Mouse (Mus musculus): ENCODE data around the gene Shd. TPM values are rescaled to one million over a fixed set of nuclear protein-coding genes. Genes with fewer than 3 reads are reported as not detected.

The Shd gene
- total and polyA plus RNA-seq, 3 experiments, result 0.31 to 0.89 TPM; not detected in 1

GRCm38 (mm10) chr17:56023386-56023785 lies 53.1 kb downstream of the Shd start:
- Histone ChIP-seq H3K4me1 (ENCODE audit: control insufficient read depth in 1 of 2, insufficient read depth in 2 of 2, low read length in 2 of 2) (no peaks in the 10 kb centered on the region), H3K27me3 (ENCODE audit: control insufficient read depth in 1 of 2, insufficient read depth in 2 of 2, low read length in 2 of 2) (no peaks in the 10 kb centered on the region), H3K36me3 (ENCODE audit: control insufficient read depth in 1 of 2, insufficient read depth in 2 of 2, low read length in 2 of 2) (peaks cover 0 to 7% of the 10 kb centered on the region in 2 experiments; a peak in 1 of 4 replicates), H3K27ac (ENCODE audit: control insufficient read depth, low read depth, low read length) (no peak overlapping the region), H3K9me3 (replicated peaks; ENCODE audit: insufficient read depth, low read length) (no peaks in the 10 kb centered on the region), H3K4me3 (ENCODE audit: control insufficient read depth in 1 of 2, insufficient read depth in 1 of 2, low read depth in 2 of 2, low read length in 2 of 2) (no peak overlapping the region), H3K9ac (ENCODE audit: control insufficient read depth, low read depth, low read length, poor library complexity, severe bottlenecking) (no peak overlapping the region), H3K79me2 (ENCODE audit: control insufficient read depth, insufficient read depth, low read length, poor library complexity) (peaks cover 19% of the 10 kb centered on the region)
- no peak for TF ChIP-seq EP300 (IDR thresholded peaks at IDR 0.05; ENCODE audit: low read depth in 1 of 2, low read length in 2 of 2)
- no peak for TF ChIP-seq RAD21 (IDR thresholded peaks at IDR 0.05; ENCODE audit: low read depth, low read length)
- TF ChIP-seq ZNF384 (IDR thresholded peaks at IDR 0.05; ENCODE audit: low read depth, low read length), result no peak
- no peak for DNase-seq (ENCODE audit: low read depth, low spot score)

- Histone ChIP-seq H3K4me3 (ENCODE audit: control insufficient read depth in 1 of 2, insufficient read depth in 1 of 2, low read depth in 2 of 2, low read length in 2 of 2) (no peak overlapping the region), H3K36me3 (ENCODE audit: control insufficient read depth in 1 of 2, insufficient read depth in 2 of 2, low read length in 2 of 2) (peaks cover 0 to 12% of the 10 kb centered on the region in 2 experiments; a peak in 2 of 4 replicates), H3K9ac (ENCODE audit: control insufficient read depth, low read depth, low read length, poor library complexity, severe bottlenecking) (no peak overlapping the region), H3K27ac (ENCODE audit: control insufficient read depth, low read depth, low read length) (no peak overlapping the region), H3K79me2 (ENCODE audit: control insufficient read depth, insufficient read depth, low read length, poor library complexity) (peaks cover 30% of the 10 kb centered on the region), H3K27me3 (ENCODE audit: control insufficient read depth in 1 of 2, insufficient read depth in 2 of 2, low read length in 2 of 2) (no peaks in the 10 kb centered on the region), H3K4me1 (ENCODE audit: control insufficient read depth in 1 of 2, insufficient read depth in 2 of 2, low read length in 2 of 2) (no peaks in the 10 kb centered on the region), H3K9me3 (replicated peaks; ENCODE audit: insufficient read depth, low read length) (no peaks in the 10 kb centered on the region)
- DNase-seq (ENCODE audit: low read depth, low spot score), result no peak
- TF ChIP-seq TAL1 (IDR thresholded peaks at IDR 0.05; ENCODE audit: low read length) (no peak), E2F4 (IDR thresholded peaks at IDR 0.05; ENCODE audit: borderline replicate concordance, low read depth, low read length) (no peak)
These were observed 54.2 kb downstream of the Shd start for GRCm38 (mm10) chr17:56024476-56024875.

- Histone ChIP-seq H3K36me3 (ENCODE audit: control insufficient read depth in 1 of 2, insufficient read depth in 2 of 2, low read length in 2 of 2) (peaks cover 0 to 15% of the 10 kb centered on the region in 2 experiments; a peak in 2 of 4 replicates), H3K4me1 (ENCODE audit: control insufficient read depth in 1 of 2, insufficient read depth in 2 of 2, low read length in 2 of 2) (no peaks in the 10 kb centered on the region)
- TF ChIP-seq MYC (IDR thresholded peaks at IDR 0.05; ENCODE audit: low read depth, low read length), result no peak
- TF ChIP-seq POLR2AphosphoS5 (IDR thresholded peaks at IDR 0.05; ENCODE audit: borderline replicate concordance, low read depth, low read length), result no peak
- no peak for TF ChIP-seq TBP (IDR thresholded peaks at IDR 0.05; ENCODE audit: low read depth, low read length)
- TF ChIP-seq UBTF (IDR thresholded peaks at IDR 0.05; ENCODE audit: borderline replicate concordance, insufficient read depth, low read depth, low read length), result no peak
- no peak for TF ChIP-seq POLR2A (IDR thresholded peaks at IDR 0.05; ENCODE audit: control insufficient read depth in 1 of 2, insufficient read depth in 1 of 2, low read depth in 1 of 2, low read length in 2 of 2, poor library complexity in 1 of 2)
- TF ChIP-seq CTCF (IDR thresholded peaks at IDR 0.05 in 2 of 3, conservative IDR thresholded peaks at IDR 0.05 in 1 of 3; ENCODE audit: control insufficient read depth in 1 of 3, insufficient read depth in 1 of 3, low read depth in 2 of 3, low read length in 3 of 3, poor library complexity in 1 of 3, severe bottlenecking in 1 of 3), result no peak
- TF ChIP-seq GABPA (IDR thresholded peaks at IDR 0.05; ENCODE audit: low read depth, low read length), result no peak
- no peak for TF ChIP-seq POLR2AphosphoS2 (IDR thresholded peaks at IDR 0.05; ENCODE audit: low read length)
- no peak for TF ChIP-seq TAL1 (IDR thresholded peaks at IDR 0.05; ENCODE audit: low read length)
- no peak for TF ChIP-seq GATA1 (IDR thresholded peaks at IDR 0.05; ENCODE audit: low read depth, low read length)
- TF ChIP-seq ELF1 (IDR thresholded peaks at IDR 0.05; ENCODE audit: low read depth, low read length), result no peak
- TF ChIP-seq ETS1 (IDR thresholded peaks at IDR 0.05; ENCODE audit: low read depth, low read length), result no peak
- TF ChIP-seq MAZ (IDR thresholded peaks at IDR 0.05; ENCODE audit: low read depth, low read length), result no peak
- no peak for TF ChIP-seq ZNF384 (IDR thresholded peaks at IDR 0.05; ENCODE audit: low read depth, low read length)
These were observed 54.7 kb downstream of the Shd start for GRCm38 (mm10) chr17:56024931-56025330.

More at GRCm38 (mm10) chr17:56024931-56025330, 54.7 kb downstream of the Shd start:
- Histone ChIP-seq H3K9me3 (replicated peaks; ENCODE audit: insufficient read depth, low read length) (no peaks in the 10 kb centered on the region), H3K79me2 (ENCODE audit: control insufficient read depth, insufficient read depth, low read length, poor library complexity) (peaks cover 34% of the 10 kb centered on the region), H3K27ac (ENCODE audit: control insufficient read depth, low read depth, low read length) (no peak overlapping the region), H3K9ac (ENCODE audit: control insufficient read depth, low read depth, low read length, poor library complexity, severe bottlenecking) (no peak overlapping the region), H3K4me3 (ENCODE audit: control insufficient read depth in 1 of 2, insufficient read depth in 1 of 2, low read depth in 2 of 2, low read length in 2 of 2) (no peak overlapping the region), H3K27me3 (ENCODE audit: control insufficient read depth in 1 of 2, insufficient read depth in 2 of 2, low read length in 2 of 2) (no peaks in the 10 kb centered on the region)
- no peak for DNase-seq (ENCODE audit: low read depth, low spot score)
